Mouse (Mus musculus): Measurements from ENCODE around the gene Pla1a. TPM values are rescaled to one million over a fixed set of nuclear protein-coding genes. Genes with fewer than 3 reads are reported as not detected.

Pla1a gene
- polyA plus RNA-seq, 1 experiment from 2014 or later = 0.32 TPM

GRCm38 (mm10) chr16:38399531-38400231 is 33.3 kb downstream of the Pla1a start:
- Histone ChIP-seq H3K9me3 (ENCODE audit: control insufficient read depth, low read length) (no peaks in the 10 kb centered on the region), H3K27ac (peak overlapping the region; percentile 74), H3K27me3 (ENCODE audit: control insufficient read depth, insufficient read depth, low read length) (no peaks in the 10 kb centered on the region), H3K36me3 (replicated peaks; ENCODE audit: control insufficient read depth, insufficient read depth) (no peaks in the 10 kb centered on the region), H3K4me3 (replicated peaks; ENCODE audit: low read length) (peak overlapping the region; percentile 25), H3K9ac (peak overlapping the region; percentile 58), H3K4me1 (replicated peaks; ENCODE audit: control insufficient read depth, insufficient read depth, low read length) (peaks cover 11% of the 10 kb centered on the region), H3K4me2 (replicated peaks) (peak overlapping the region; percentile 52)
- WGBS = 11% methylated on average over 17 of the region's 17 CpGs
- peak; percentile 71 for DNase-seq (ENCODE audit: low spot score)
- ATAC-seq (ENCODE audit: low FRiP score) = peak; percentile 94

DNA sequence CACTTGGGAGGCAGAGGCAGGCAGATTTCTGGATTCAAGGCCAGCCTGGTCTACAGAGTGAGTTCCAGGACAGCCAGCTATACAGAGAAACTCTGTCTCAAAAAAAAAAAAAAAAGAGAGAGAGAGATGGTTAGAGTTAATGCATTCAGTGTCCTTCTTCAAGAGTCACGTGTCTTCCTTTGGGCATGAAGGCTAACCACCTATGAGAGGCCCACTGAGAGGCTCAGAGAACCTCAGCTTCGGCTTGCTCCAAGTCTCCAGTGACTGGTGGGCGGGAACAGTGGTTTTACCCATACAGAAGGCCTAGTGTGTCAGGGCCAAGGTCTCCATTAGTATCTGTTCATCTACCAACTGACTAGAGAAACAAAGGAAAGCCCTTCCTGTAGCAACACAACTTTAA is 33.9 kb downstream of the Pla1a start:
- Histone ChIP-seq H3K27me3 (ENCODE audit: control insufficient read depth, insufficient read depth, low read length) (no peaks in the 10 kb centered on the region), H3K36me3 (replicated peaks; ENCODE audit: control insufficient read depth, insufficient read depth) (no peaks in the 10 kb centered on the region), H3K4me1 (replicated peaks; ENCODE audit: control insufficient read depth, insufficient read depth, low read length) (peaks cover 11% of the 10 kb centered on the region), H3K9me3 (ENCODE audit: control insufficient read depth, low read length) (no peaks in the 10 kb centered on the region), H3K9ac (peak overlapping the region; percentile 58), H3K4me2 (replicated peaks) (peak overlapping the region; percentile 52), H3K4me3 (replicated peaks; ENCODE audit: low read length) (no peak overlapping the region), H3K27ac (peak overlapping the region; percentile 74)
- WGBS = 73% methylated on average over 3 of the region's 3 CpGs
- DNase-seq (ENCODE audit: low spot score) (no peak), ATAC-seq (ENCODE audit: low FRiP score) (0 out of 2 replicates have a peak, but pooled peaks have one; percentile 10)

DNA sequence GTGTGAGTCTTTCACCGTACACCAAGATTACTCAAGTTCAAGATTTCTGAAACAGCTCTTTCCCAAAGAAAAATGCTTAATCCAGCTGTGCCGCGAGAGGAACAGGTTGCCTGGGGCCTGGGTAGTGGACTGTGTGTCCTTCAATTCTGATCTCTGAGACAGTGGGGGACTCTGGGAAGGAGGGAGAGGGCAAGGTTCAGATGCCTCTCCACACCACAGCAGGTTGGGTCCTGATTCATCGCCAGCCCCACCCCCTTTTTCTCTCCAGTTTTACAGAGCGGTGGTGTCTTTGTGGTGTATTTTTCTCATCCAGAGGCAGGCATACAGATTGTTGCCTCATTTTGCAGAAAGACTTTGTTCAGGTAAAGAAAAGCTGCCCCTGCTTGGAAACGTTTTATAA is 34.7 kb downstream of the Pla1a start:
- Histone ChIP-seq H3K4me1 (replicated peaks; ENCODE audit: control insufficient read depth, insufficient read depth, low read length) (peaks cover 11% of the 10 kb centered on the region), H3K4me2 (replicated peaks) (no peak overlapping the region), H3K36me3 (replicated peaks; ENCODE audit: control insufficient read depth, insufficient read depth) (no peaks in the 10 kb centered on the region), H3K27ac (no peak overlapping the region), H3K9me3 (ENCODE audit: control insufficient read depth, low read length) (no peaks in the 10 kb centered on the region), H3K27me3 (ENCODE audit: control insufficient read depth, insufficient read depth, low read length) (no peaks in the 10 kb centered on the region), H3K9ac (no peak overlapping the region), H3K4me3 (replicated peaks; ENCODE audit: low read length) (no peak overlapping the region)
- ATAC-seq (ENCODE audit: low FRiP score) = no peak
- 90% methylated on average over 6 of the region's 6 CpGs for WGBS
- no peak for DNase-seq (ENCODE audit: low spot score)

DNA sequence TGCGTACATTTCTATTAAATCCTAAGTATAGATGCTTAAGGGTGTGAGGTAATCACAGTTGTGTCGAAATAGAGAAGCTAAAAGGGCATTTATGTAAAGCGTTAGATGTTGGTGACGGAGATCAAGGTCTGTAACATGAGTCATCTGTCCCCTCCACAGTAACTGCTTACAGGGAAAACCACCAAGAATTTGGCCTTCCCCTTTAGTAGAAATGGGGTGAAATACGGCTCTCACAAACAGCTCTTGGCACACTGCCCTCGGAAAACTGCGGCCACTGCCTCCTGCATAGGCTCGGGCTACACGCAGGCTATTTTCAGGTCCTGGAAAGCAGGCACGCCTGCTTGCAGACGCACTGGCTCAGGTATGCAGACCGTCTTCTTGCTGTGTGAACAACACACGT is 36.8 kb downstream of the Pla1a start:
- DNase-seq (ENCODE audit: low spot score) = no peak
- H3K36me3 ChIP-seq (replicated peaks; ENCODE audit: control insufficient read depth, insufficient read depth) = no peaks in the 10 kb centered on the region
- H3K9me3 ChIP-seq (ENCODE audit: control insufficient read depth, low read length) = no peaks in the 10 kb centered on the region
- H3K4me1 ChIP-seq (replicated peaks; ENCODE audit: control insufficient read depth, insufficient read depth, low read length) = peaks cover 11% of the 10 kb centered on the region
- 80% methylated on average over 13 of the region's 13 CpGs for WGBS
- H3K4me2 ChIP-seq (replicated peaks) = no peak overlapping the region
- H3K27me3 ChIP-seq (ENCODE audit: control insufficient read depth, insufficient read depth, low read length) = no peaks in the 10 kb centered on the region
- no peak overlapping the region for H3K27ac ChIP-seq
- H3K9ac ChIP-seq = no peak overlapping the region
- no peak for ATAC-seq (ENCODE audit: low FRiP score)
- no peak overlapping the region for H3K4me3 ChIP-seq (replicated peaks; ENCODE audit: low read length)

DNA sequence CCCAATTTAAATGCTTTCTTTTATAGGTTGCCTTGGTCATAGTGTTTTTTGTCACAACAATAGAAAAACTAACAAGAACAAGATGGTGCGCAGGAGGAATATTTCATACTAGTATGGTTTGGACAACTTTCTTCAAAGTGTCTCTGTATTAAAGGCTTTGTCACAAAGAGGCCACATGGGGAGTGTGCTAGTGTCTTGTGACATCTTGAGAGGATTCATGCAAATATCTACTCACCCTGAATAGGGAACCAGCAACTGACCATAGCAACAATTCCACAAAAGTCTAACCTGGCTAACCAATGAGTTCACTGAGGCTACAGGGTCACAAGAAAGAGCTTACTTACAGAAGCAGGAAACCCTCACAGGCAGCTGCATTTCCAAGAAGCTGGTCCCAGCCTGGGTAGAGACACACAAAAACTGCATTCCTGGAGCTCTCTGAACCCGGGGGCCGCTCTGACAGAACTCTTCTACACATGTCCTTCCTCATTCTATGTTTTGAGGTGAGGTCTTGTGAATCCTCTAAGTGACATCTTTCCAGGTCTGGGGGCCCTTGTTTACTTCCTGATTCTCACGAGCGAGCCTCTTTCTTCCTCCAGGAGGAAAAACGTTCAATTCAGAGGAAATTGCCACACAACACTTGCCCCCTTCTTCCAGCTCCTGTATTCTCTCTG is 37.8 kb downstream of the Pla1a start:
- no peak overlapping the region for H3K27ac ChIP-seq
- no peaks in the 10 kb centered on the region for H3K9me3 ChIP-seq (ENCODE audit: control insufficient read depth, low read length)
- no peak overlapping the region for H3K9ac ChIP-seq
- H3K4me1 ChIP-seq (replicated peaks; ENCODE audit: control insufficient read depth, insufficient read depth, low read length) = peaks cover 11% of the 10 kb centered on the region
- no peak overlapping the region for H3K4me3 ChIP-seq (replicated peaks; ENCODE audit: low read length)
- H3K27me3 ChIP-seq (ENCODE audit: control insufficient read depth, insufficient read depth, low read length) = no peaks in the 10 kb centered on the region
- WGBS = 75% methylated on average over 6 of the region's 6 CpGs
- H3K36me3 ChIP-seq (replicated peaks; ENCODE audit: control insufficient read depth, insufficient read depth) = no peaks in the 10 kb centered on the region
- ATAC-seq (ENCODE audit: low FRiP score) (no peak), DNase-seq (ENCODE audit: low spot score) (no peak)
- no peak overlapping the region for H3K4me2 ChIP-seq (replicated peaks)

- WGBS = 84% methylated on average over 8 of the region's 8 CpGs
- Histone ChIP-seq H3K27ac (no peak overlapping the region), H3K27me3 (ENCODE audit: control insufficient read depth, insufficient read depth, low read length) (no peaks in the 10 kb centered on the region), H3K9ac (no peak overlapping the region), H3K36me3 (replicated peaks; ENCODE audit: control insufficient read depth, insufficient read depth) (no peaks in the 10 kb centered on the region), H3K9me3 (ENCODE audit: control insufficient read depth, low read length) (no peaks in the 10 kb centered on the region), H3K4me1 (replicated peaks; ENCODE audit: control insufficient read depth, insufficient read depth, low read length) (peaks cover 2% of the 10 kb centered on the region), H3K4me2 (replicated peaks) (no peak overlapping the region), H3K4me3 (replicated peaks; ENCODE audit: low read length) (no peak overlapping the region)
- DNase-seq (ENCODE audit: low spot score) (no peak), ATAC-seq (ENCODE audit: low FRiP score) (no peak)
Observed at GRCm38 (mm10) chr16:38394191-38394618, 38.7 kb downstream of the Pla1a start.

DNA sequence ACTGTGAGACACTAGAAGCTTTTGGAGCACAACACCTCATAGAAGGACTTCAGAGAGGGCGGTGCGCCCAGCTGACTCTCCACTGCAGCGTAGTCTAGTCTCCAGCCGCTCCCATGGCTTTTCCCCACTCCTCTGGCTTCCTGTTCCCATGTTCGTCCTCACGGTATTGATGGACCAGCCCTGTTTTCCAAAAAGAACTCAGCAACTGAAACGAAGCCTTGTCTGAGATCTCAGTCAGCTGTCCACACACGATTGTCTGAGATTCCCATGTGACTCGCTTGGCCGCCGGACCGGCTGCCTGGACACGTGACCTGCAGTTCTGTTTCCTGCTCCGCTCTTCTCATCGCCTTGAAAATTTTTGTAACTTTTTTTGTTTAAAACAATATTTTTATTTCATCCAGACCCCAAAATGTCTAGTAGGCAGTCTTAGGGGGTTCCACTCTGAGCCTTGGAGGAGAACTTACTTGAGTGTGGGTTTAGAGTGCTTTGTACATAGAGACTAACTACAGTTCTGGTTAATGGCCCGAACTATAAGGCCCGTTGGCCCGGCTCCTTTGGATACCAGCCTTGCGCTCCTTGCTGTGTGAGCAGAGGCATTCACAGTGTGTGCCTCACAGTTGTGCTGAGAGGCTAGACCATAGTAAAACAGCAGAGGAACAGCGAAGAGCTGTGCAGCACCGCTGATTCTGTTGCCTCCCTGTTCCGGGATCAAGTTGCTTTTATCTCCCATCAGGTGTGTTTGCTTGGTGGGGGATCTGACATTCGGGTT is 40.6 kb downstream of the Pla1a start:
- 78% methylated on average over 23 of the region's 23 CpGs for WGBS
- Histone ChIP-seq H3K4me2 (replicated peaks) (no peak overlapping the region), H3K9me3 (ENCODE audit: control insufficient read depth, low read length) (no peaks in the 10 kb centered on the region), H3K4me1 (replicated peaks; ENCODE audit: control insufficient read depth, insufficient read depth, low read length) (no peaks in the 10 kb centered on the region), H3K27ac (no peak overlapping the region), H3K36me3 (replicated peaks; ENCODE audit: control insufficient read depth, insufficient read depth) (no peaks in the 10 kb centered on the region), H3K9ac (no peak overlapping the region), H3K27me3 (ENCODE audit: control insufficient read depth, insufficient read depth, low read length) (no peaks in the 10 kb centered on the region), H3K4me3 (replicated peaks; ENCODE audit: low read length) (no peak overlapping the region)
- DNase-seq (ENCODE audit: low spot score) (no peak), ATAC-seq (ENCODE audit: low FRiP score) (no peak)

- Histone ChIP-seq H3K9me3 (ENCODE audit: control insufficient read depth, low read length) (no peaks in the 10 kb centered on the region), H3K27me3 (ENCODE audit: control insufficient read depth, insufficient read depth, low read length) (no peaks in the 10 kb centered on the region), H3K36me3 (replicated peaks; ENCODE audit: control insufficient read depth, insufficient read depth) (no peaks in the 10 kb centered on the region), H3K4me3 (replicated peaks; ENCODE audit: low read length) (no peak overlapping the region), H3K27ac (no peak overlapping the region), H3K4me1 (replicated peaks; ENCODE audit: control insufficient read depth, insufficient read depth, low read length) (no peaks in the 10 kb centered on the region), H3K9ac (no peak overlapping the region), H3K4me2 (replicated peaks) (no peak overlapping the region)
- DNase-seq (ENCODE audit: low spot score) = no peak
- WGBS = 91% methylated on average over 7 of the region's 7 CpGs
- ATAC-seq (ENCODE audit: low FRiP score) = no peak
Observed at GRCm38 (mm10) chr16:38390322-38390721, 42.6 kb downstream of the Pla1a start.

- H3K9ac ChIP-seq = no peak overlapping the region
- H3K4me2 ChIP-seq (replicated peaks) = no peak overlapping the region
- DNase-seq (ENCODE audit: low spot score) (no peak), ATAC-seq (ENCODE audit: low FRiP score) (no peak)
- WGBS = 84% methylated on average over 8 of the region's 8 CpGs
- no peaks in the 10 kb centered on the region for H3K4me1 ChIP-seq (replicated peaks; ENCODE audit: control insufficient read depth, insufficient read depth, low read length)
- no peaks in the 10 kb centered on the region for H3K9me3 ChIP-seq (ENCODE audit: control insufficient read depth, low read length)
- no peaks in the 10 kb centered on the region for H3K36me3 ChIP-seq (replicated peaks; ENCODE audit: control insufficient read depth, insufficient read depth)
- H3K27me3 ChIP-seq (ENCODE audit: control insufficient read depth, insufficient read depth, low read length) = no peaks in the 10 kb centered on the region
- H3K27ac ChIP-seq = no peak overlapping the region
- H3K4me3 ChIP-seq (replicated peaks; ENCODE audit: low read length) = no peak overlapping the region
Observed at GRCm38 (mm10) chr16:38389284-38389893, 43.6 kb downstream of the Pla1a start.

All from hindbrain, embryonic 14.5 days (tissue).